Mouse (Mus musculus): ENCODE measurements around the gene Slc16a2.

- TF ChIP-seq CTCF (IDR thresholded peaks at IDR 0.05; ENCODE audit: low read depth, low read length) (no peak), EP300 (IDR thresholded peaks at IDR 0.05; ENCODE audit: insufficient read depth, low read depth, low read length) (no peak), POLR2A (IDR thresholded peaks at IDR 0.05; ENCODE audit: insufficient read depth, low read length) (no peak)
Observed at GRCm38 (mm10) chrX:103674674-103675073, 147.1 kb downstream of the Slc16a2 start.
